8 mouse cellular contexts compared by ENCODE assay signal in the genomic region with DNA sequence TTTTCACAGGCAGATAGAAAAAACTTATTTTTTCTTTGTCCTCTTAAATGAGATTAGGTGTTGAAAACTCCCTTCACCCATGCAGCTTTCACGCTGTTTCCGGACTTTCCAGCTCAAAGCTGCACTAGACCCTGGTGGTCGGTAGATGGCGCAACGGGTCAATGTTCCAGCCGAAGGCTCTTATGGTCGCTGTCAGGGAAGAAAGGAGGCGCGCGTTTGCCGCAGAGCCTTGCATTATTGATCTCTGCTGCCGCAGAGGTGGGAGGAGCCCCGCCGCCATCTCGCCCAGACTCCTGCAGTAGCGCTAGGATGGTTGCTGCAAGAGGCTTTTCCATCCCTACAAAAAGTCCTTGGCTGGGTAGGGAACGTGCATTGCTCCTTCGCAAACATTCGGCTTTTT. TPM values are rescaled to one million over a fixed set of nuclear protein-coding genes. Genes with fewer than 3 reads are reported as not detected.
DNase-seq lines count a peak whose midpoint lies in the region; ATAC-seq and TF ChIP-seq lines count a peak whose summit lies in the region.

No protein-coding gene starts in this region.

- peak; percentile 80 for DNase-seq in ES-E14 (ENCODE audit: low read depth, low spot score)
- DNase-seq in cerebellum, adult 11-12 months: peak; percentile 93
- DNase-seq in heart, postnatal 25 days (ENCODE audit: low spot score): peak; percentile 77
- peak; percentile 91 to 97 for DNase-seq in layer of hippocampus, adult 18-20 months (ENCODE audit: low spot score in 2 of 2)
- DNase-seq in lung, adult 2 months: peak; percentile 88
- peak; percentile 86 to 88 for DNase-seq in thymus, adult 18-20 months

- H3K27me3 ChIP-seq in forebrain, embryonic 15.5 days: no peaks in the 10 kb centered on the region; the same call in 1 of the 2 replicates

- peaks cover 2 to 5% of the 10 kb centered on the region in 2 experiments; a peak in 2 of 4 replicates for H3K4me1 ChIP-seq in ES-E14 (ENCODE audit: control insufficient read depth in 2 of 2, insufficient read depth in 2 of 2, low read length in 2 of 2, poor library complexity in 1 of 2)
- peaks cover 40% of the 10 kb centered on the region for H3K4me1 ChIP-seq in forebrain, embryonic 15.5 days
- H3K4me1 ChIP-seq in lung, adult 2 months (ENCODE audit: control insufficient read depth, insufficient read depth, low read length): peaks cover 2% of the 10 kb centered on the region; the same call in 1 of the 2 replicates

- peak overlapping the region; percentile 69 for H3K4me2 ChIP-seq in forebrain, embryonic 15.5 days (replicated peaks)

- H3K9ac ChIP-seq in ES-E14 (ENCODE audit: insufficient read depth, low read depth, low read length, poor library complexity, severe bottlenecking): no peak overlapping the region
- peak overlapping the region; percentile 69 for H3K9ac ChIP-seq in forebrain, embryonic 15.5 days (replicated peaks)

- 0% methylated on average over 19 of the region's 19 CpGs for WGBS in forebrain, embryonic 15.5 days
- WGBS in lung, adult 2 months: under 1% methylated on average over 19 of the region's 19 CpGs

- no peaks in the 10 kb centered on the region for H3K9me3 ChIP-seq in ES-E14 (ENCODE audit: control insufficient read depth, insufficient read depth, low read depth, low read length)
- H3K9me3 ChIP-seq in forebrain, embryonic 15.5 days: no peaks in the 10 kb centered on the region

- H3K4me3 ChIP-seq in ES-E14 (ENCODE audit: insufficient read depth in 1 of 2, low read depth in 1 of 2, low read length in 2 of 2, poor library complexity in 1 of 2, severe bottlenecking in 1 of 2): peak overlapping the region; percentile 56 to 67
- peak overlapping the region; percentile 46 for H3K4me3 ChIP-seq in forebrain, embryonic 15.5 days
- H3K4me3 ChIP-seq in lung, adult 2 months (replicated peaks; ENCODE audit: extremely low read depth, low read depth, low read length): peak overlapping the region; percentile 64

- TF ChIP-seq CTCF in lung, adult 2 months (IDR thresholded peaks at IDR 0.05; ENCODE audit: insufficient read depth, low read length): peak; percentile 97

- intact Hi-C loops in heart, postnatal 25 days (cut with DNase I): loop anchor here (1.0 to 5.0 kb wide), 5 partner anchors 68 to 561 kb away; a partner anchor contains a TSS

- H3K36me3 ChIP-seq in ES-E14 (ENCODE audit: control insufficient read depth, insufficient read depth, low read length, poor library complexity, severe bottlenecking): no peaks in the 10 kb centered on the region
- no peaks in the 10 kb centered on the region for H3K36me3 ChIP-seq in forebrain, embryonic 15.5 days

- TF ChIP-seq POLR2A in lung, adult 2 months (IDR thresholded peaks at IDR 0.05; ENCODE audit: borderline replicate concordance, extremely low read depth, low read depth, low read length): no peak; the same call in 1 of the 2 replicates

- in situ Hi-C loops in ES-E14 (cut with MboI; ENCODE audit: low sequenced_read_pairs in 2 of 2, unreplicated experiment in 2 of 2): loop anchor here (5.0 to 10.0 kb wide), 2 partner anchors 351 to 354 kb away; no protein-coding TSS in a partner anchor

- peak; percentile 95 for ATAC-seq in forebrain, embryonic 15.5 days (replicated peaks)
- peak; percentile 85 for ATAC-seq in neutrophil, adult 5-6 weeks (ENCODE audit: extremely low read depth, insufficient number of reproducible peaks, low FRiP score, poor library complexity, severe bottlenecking)

- H3K27ac ChIP-seq in ES-E14 (ENCODE audit: insufficient read depth, low read depth, low read length, poor library complexity, severe bottlenecking): no peak overlapping the region
- H3K27ac ChIP-seq in forebrain, embryonic 15.5 days (replicated peaks): peak overlapping the region; percentile 99

TF ChIP-seq in ES-E14, 5 proteins besides CTCF, POLR2A, EP300 and RAD21:
- TF ChIP-seq ZC3H11A (IDR thresholded peaks at IDR 0.05; ENCODE audit: borderline replicate concordance, low read depth, low read length) (peak; percentile 94), ZNF384 (IDR thresholded peaks at IDR 0.05; ENCODE audit: low read depth, low read length) (no peak)

RNA-seq across cellular contexts. Expression of a gene that starts 7.5 kb away (rescaled TPM):
- total RNA-seq in ES-E14 (2012; rRNA removed): 0.26 TPM in 1 of 2 replicates, not detected in the other
- 0.13 and 0.52 TPM in 2 replicates for polyA plus RNA-seq in forebrain, embryonic 15.5 days (2015; fragmentation: Nextera tagmentation; extraction: Ambion mirVana)
- not detected for total RNA-seq in heart, postnatal 25 days (2021)
- total RNA-seq in layer of hippocampus, adult 18-20 months (2021): under 1 TPM in 1 of 2 experiments, not detected in 1; 0.53 TPM
- polyA plus RNA-seq in lung, adult 2 months (2012; rRNA removed): 0.20 and 0.25 TPM in 2 replicates
- not detected in 2 replicates for total RNA-seq in neutrophil, adult 5-6 weeks (2017)

RNA-seq across cellular contexts. Expression of a gene that starts 37.4 kb away (rescaled TPM):
- total RNA-seq in ES-E14 (2012; rRNA removed): 8.9 and 9.0 TPM in 2 replicates
- polyA plus RNA-seq in forebrain, embryonic 15.5 days (2015; fragmentation: Nextera tagmentation; extraction: Ambion mirVana): 10.2 and 11.1 TPM in 2 replicates
- total RNA-seq in heart, postnatal 25 days (2021): 1 to 10 TPM in 1 of 2 experiments, under 1 TPM in 1; 0.91 to 1.2 TPM
- total RNA-seq in layer of hippocampus, adult 18-20 months (2021): 1 to 10 TPM; 1.6 to 2.4 TPM
- 0.90 and 1.0 TPM in 2 replicates for polyA plus RNA-seq in lung, adult 2 months (2012; rRNA removed)
- total RNA-seq in neutrophil, adult 5-6 weeks (2017): 1.7 and 5.4 TPM in 2 replicates

RNA-seq across cellular contexts. Expression of a gene that starts 37.4 kb away (rescaled TPM):
- 2.4 and 5.0 TPM in 2 replicates for total RNA-seq in ES-E14 (2012; rRNA removed)
- polyA plus RNA-seq in forebrain, embryonic 15.5 days (2015; fragmentation: Nextera tagmentation; extraction: Ambion mirVana): 26.0 and 29.4 TPM in 2 replicates
- total RNA-seq in heart, postnatal 25 days (2021): 1 to 10 TPM; 4.4 to 5.0 TPM
- total RNA-seq in layer of hippocampus, adult 18-20 months (2021): 10 to 100 TPM; 11.6 to 11.8 TPM
- polyA plus RNA-seq in lung, adult 2 months (2012; rRNA removed): 1.2 and 2.7 TPM in 2 replicates
- total RNA-seq in neutrophil, adult 5-6 weeks (2017): 0.47 TPM in 1 of 2 replicates, not detected in the other
